Mouse (Mus musculus): ENCODE results near the gene Dlg2.

DNA sequence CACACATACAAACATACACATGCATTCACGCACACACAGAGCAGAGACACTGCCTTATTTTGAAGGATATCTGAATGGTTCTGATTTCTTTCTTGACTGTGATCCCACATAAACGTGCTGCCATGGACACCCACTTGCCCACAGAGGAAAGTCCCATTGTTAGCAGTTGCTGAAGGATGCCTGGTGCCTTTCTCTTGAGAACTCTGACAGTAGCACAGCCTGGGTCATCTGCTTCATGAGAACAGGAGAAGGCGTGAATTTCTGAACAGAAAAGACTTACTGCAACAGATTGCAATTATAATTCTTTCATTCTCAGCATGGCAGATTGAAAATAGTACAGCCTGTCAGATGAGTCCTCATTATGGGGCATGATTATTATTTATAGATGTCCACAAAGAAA lies 1442.6 kb downstream of the Dlg2 start:
- TF ChIP-seq CTCF (IDR thresholded peaks at IDR 0.05; ENCODE audit: low read depth, low read length) (no peak), POLR2A (IDR thresholded peaks at IDR 0.05; ENCODE audit: borderline replicate concordance, low read depth, low read length) (no peak)

Data from bone marrow macrophage, adult 2 months (primary cell).